Mouse (Mus musculus) heart, adult 2 months (tissue): ENCODE results near the gene Ackr1.

ENCODE experiments used
- EP300 ChIP-seq: fragments of 200-500 bp; IDR thresholded peaks from 2 replicates; pipeline ENCODE4 v1.6.1; 2011; ENCODE audit warnings: low read depth, low read length, control low read depth; ENCODE audit not compliant: insufficient read depth
- POLR2A ChIP-seq: fragments of 200-500 bp; IDR thresholded peaks from 2 replicates; pipeline ENCODE4 v1.6.1; 2011; ENCODE audit warnings: mild to moderate bottlenecking, low read depth, low read length, control low read depth; ENCODE audit not compliant: insufficient read depth

GRCm38 (mm10) chr1:173381436-173381835 lies 47.9 kb upstream of the Ackr1 start:
- no peak for TF ChIP-seq POLR2A
- TF ChIP-seq EP300, result no peak
